Mouse (Mus musculus): ENCODE data around the gene Pik3cb.

GRCm38 (mm10) chr9:99166946-99167345, 26.5 kb upstream of the Pik3cb start:
- TF ChIP-seq POLR2A (IDR thresholded peaks at IDR 0.05; ENCODE audit: control insufficient read depth, low read depth, low read length) (no peak), CTCF (IDR thresholded peaks at IDR 0.05; ENCODE audit: control insufficient read depth, insufficient read depth, insufficient replicate concordance, low read depth, low read length) (no peak)

Data from testis, adult 2 months (tissue).